Mouse (Mus musculus): ENCODE data around the gene Exoc6b.

GRCm38 (mm10) chr6:84710831-84711230 lies 358.5 kb downstream of the Exoc6b start:
- TF ChIP-seq CTCF (IDR thresholded peaks at IDR 0.05; ENCODE audit: low read depth, low read length) (no peak), TAL1 (conservative IDR thresholded peaks at IDR 0.05; ENCODE audit: low read depth, low read length) (no peak)

All from G1E (cell line).